ENCODE assay signal across 13 mouse cellular contexts in genomic region chr11:52536841-52537240, GRCm38 (mm10).
DNase-seq lines count a peak whose midpoint lies in the region; ATAC-seq and TF ChIP-seq lines count a peak whose summit lies in the region.
"Had no signal": no experiment of that assay in that cellular context is flagged by ENCODE, and none has a peak within 500 bp of the region (broad histone marks: within the 10 kb centered on the region; RNA-seq: fewer than 3 reads in every experiment).

No protein-coding gene starts in this region.

- peak; percentile 79 for DNase-seq in layer of hippocampus, adult 11-12 months (ENCODE audit: low spot score)
- DNase-seq in layer of hippocampus, adult 9-10 months (ENCODE audit: low spot score), result no peak
- DNase-seq in layer of hippocampus, adult 8-10 months (ENCODE audit: low spot score in 2 of 2), result peak; percentile 48 to 73
- peak; percentile 77 to 97 for DNase-seq in left cerebral cortex, postnatal 25 days (ENCODE audit: low spot score in 2 of 2)
- no peak for DNase-seq in adrenal gland, adult 18-20 months (ENCODE audit: low spot score in 2 of 2)
- no peak for DNase-seq in midbrain, embryonic 14.5 days
- DNase-seq in kidney, adult 2 months, result no peak
- DNase-seq: adrenal gland, postnatal 14 days; kidney, postnatal 14 days; liver, embryonic 13.5 days; lung, postnatal 14 days had no signal

- H3K9me3 ChIP-seq in midbrain, embryonic 14.5 days (ENCODE audit: control insufficient read depth, low read length), result no peaks in the 10 kb centered on the region
- H3K9me3 ChIP-seq: liver, embryonic 13.5 days; midbrain, embryonic 12.5 days had no signal

- 70% methylated on average over 11 of the region's 11 CpGs for WGBS in midbrain, embryonic 14.5 days
- 67% methylated on average over 11 of the region's 11 CpGs for WGBS in kidney, adult 2 months

- H3K4me1 ChIP-seq in midbrain, embryonic 14.5 days (ENCODE audit: control insufficient read depth, insufficient read depth, low read length), result 0 out of 2 replicates have a peak, but pooled peaks cover 3% of the 10 kb centered on the region
- no peaks in the 10 kb centered on the region for H3K4me1 ChIP-seq in kidney, adult 2 months (ENCODE audit: control insufficient read depth, insufficient read depth, low read length)
- H3K4me1 ChIP-seq: liver, embryonic 13.5 days had no signal

- H3K4me3 ChIP-seq in midbrain, embryonic 14.5 days (replicated peaks; ENCODE audit: low read depth, low read length), result no peak overlapping the region
- no peak overlapping the region for H3K4me3 ChIP-seq in kidney, adult 2 months (ENCODE audit: insufficient read depth, low read depth, low read length)
- H3K4me3 ChIP-seq: liver, embryonic 13.5 days; midbrain, embryonic 12.5 days had no signal

- H3K9ac ChIP-seq in midbrain, embryonic 14.5 days (replicated peaks; ENCODE audit: low read length), result no peak overlapping the region
- H3K9ac ChIP-seq: liver, embryonic 13.5 days; midbrain, embryonic 12.5 days had no signal

- no peaks in the 10 kb centered on the region for H3K27me3 ChIP-seq in midbrain, embryonic 14.5 days (ENCODE audit: control insufficient read depth, insufficient read depth, low read length)
- H3K27me3 ChIP-seq in kidney, adult 2 months (replicated peaks; ENCODE audit: control insufficient read depth, insufficient read depth, low read length), result no peaks in the 10 kb centered on the region
- H3K27me3 ChIP-seq: liver, embryonic 13.5 days had no signal

- ATAC-seq in midbrain, embryonic 14.5 days (ENCODE audit: low FRiP score, low TSS enrichment), result no peak
- ATAC-seq: hindbrain, embryonic 16.5 days had no signal

- no peak overlapping the region for H3K4me2 ChIP-seq in midbrain, embryonic 14.5 days (ENCODE audit: low read length)
- H3K4me2 ChIP-seq: liver, embryonic 13.5 days; midbrain, embryonic 12.5 days had no signal

- no peak for TF ChIP-seq POLR2A in kidney, adult 2 months (IDR thresholded peaks at IDR 0.05; ENCODE audit: low read depth, low read length)

- intact Hi-C loops in left cerebral cortex, postnatal 25 days (cut with DNase I), result loop anchor here (1.0 to 10.0 kb wide), 5 partner anchors 66 to 348 kb away; no protein-coding TSS in a partner anchor

- TF ChIP-seq CTCF in kidney, adult 2 months (conservative IDR thresholded peaks at IDR 0.05; ENCODE audit: insufficient read depth, insufficient read length, low read depth, low read length), result no peak

- no peak overlapping the region for H3K27ac ChIP-seq in midbrain, embryonic 14.5 days (replicated peaks; ENCODE audit: low read depth, low read length)
- H3K27ac ChIP-seq in kidney, adult 2 months (ENCODE audit: insufficient read depth, low read depth, low read length), result no peak overlapping the region
- H3K27ac ChIP-seq: liver, embryonic 13.5 days; midbrain, embryonic 12.5 days had no signal

- H3K36me3 ChIP-seq in midbrain, embryonic 14.5 days (ENCODE audit: control insufficient read depth, insufficient read depth, low read length), result no peaks in the 10 kb centered on the region
- no peaks in the 10 kb centered on the region for H3K36me3 ChIP-seq in kidney, adult 2 months (ENCODE audit: control insufficient read depth, insufficient read depth, low read length)
- H3K36me3 ChIP-seq: liver, embryonic 13.5 days; midbrain, embryonic 12.5 days had no signal

Comparison
In these comparisons a context has a peak if more than half of its experiments do, and no peak if none do; other contexts are left out.
1. DNase-seq: peak in layer of hippocampus, adult 11-12 months (single experiment), layer of hippocampus, adult 8-10 months (2 of 2) and left cerebral cortex, postnatal 25 days (2 of 2); none in layer of hippocampus, adult 9-10 months (single experiment), adrenal gland, adult 18-20 months (0 of 2), midbrain, embryonic 14.5 days (single experiment) and kidney, adult 2 months (single experiment).